Mouse (Mus musculus) embryonic facial prominence, embryonic 15.5 days (tissue): ENCODE data around the gene Vmn1r55. TPM values are rescaled to one million over a fixed set of nuclear protein-coding genes. Genes with fewer than 3 reads are reported as not detected.

Experiments used
- ATAC-seq: fragments of 200-750 bp; cut with Nextera tagmentation; 2 replicates; pipeline ENCODE4 v1.8.0; 2017; ENCODE audit warnings: low read depth, moderate TSS enrichment; ENCODE audit not compliant: insufficient number of reproducible peaks, low FRiP score, low TSS enrichment
- H3K27ac ChIP-seq: fragments of 300-500 bp; sonication (generic); replicated peaks from 2 replicates; pipeline ENCODE4 v1.5.1; 2015; ENCODE audit warnings: mild to moderate bottlenecking, inconsistent platforms
- H3K27me3 ChIP-seq: fragments of 300-500 bp; sonication (generic); 2 replicates; pipeline ENCODE4 v1.6.1; 2015; ENCODE audit warnings: inconsistent platforms
- H3K36me3 ChIP-seq: fragments of 300-500 bp; sonication (generic); 2 replicates; pipeline ENCODE4 v1.6.1; 2015; ENCODE audit warnings: mild to moderate bottlenecking, inconsistent platforms
- H3K4me1 ChIP-seq: fragments of 300-500 bp; sonication (generic); 2 replicates; pipeline ENCODE4 v1.6.1; 2015; ENCODE audit warnings: inconsistent platforms
- H3K4me2 ChIP-seq: fragments of 300-500 bp; sonication (generic); replicated peaks from 2 replicates; pipeline ENCODE4 v1.6.1; 2015; ENCODE audit warnings: mild to moderate bottlenecking, inconsistent platforms
- H3K4me3 ChIP-seq: fragments of 300-500 bp; sonication (generic); replicated peaks from 2 replicates; pipeline ENCODE4 v1.5.1; 2015; ENCODE audit warnings: mild to moderate bottlenecking, inconsistent platforms
- H3K9ac ChIP-seq: fragments of 300-500 bp; sonication (generic); 2 replicates; pipeline ENCODE4 v1.6.1; 2015; ENCODE audit warnings: inconsistent platforms
- H3K9me3 ChIP-seq: fragments of 300-500 bp; sonication (generic); replicated peaks from 2 replicates; pipeline ENCODE4 v1.6.1; 2016; ENCODE audit warnings: inconsistent platforms
- WGBS: fragments of 180-500 bp; shearing (Covaris S2); methylation state at CpG from one replicate; pipeline ENCODE4 v1.1.7; 2015; 5-methylcytosine and 5-hydroxymethylcytosine counted together
- polyA plus RNA-seq: library from polyadenylated mRNA; unstranded; fragments of >200 nt; fragmentation: Nextera tagmentation; extraction: Ambion mirVana; gene quantifications from 2 replicates; pipeline ENCODE4 v1.2.1, GENCODE M21; 2015

Vmn1r55 gene
- polyA plus RNA-seq, 1 experiment from 2014 or later: not detected

- no peak overlapping the region for H3K4me3 ChIP-seq
- 85% methylated on average over 5 of the region's 5 CpGs for WGBS
- H3K27me3 ChIP-seq: no peaks in the 10 kb centered on the region
- H3K4me2 ChIP-seq: no peak overlapping the region
- H3K9ac ChIP-seq: no peak overlapping the region
- H3K9me3 ChIP-seq: no peaks in the 10 kb centered on the region
- no peak for ATAC-seq
- H3K27ac ChIP-seq: no peak overlapping the region
- H3K4me1 ChIP-seq: no peaks in the 10 kb centered on the region
- peaks cover 54% of the 10 kb centered on the region for H3K36me3 ChIP-seq
Measured at GRCm38 (mm10) chr7:5098769-5099168, 50.7 kb downstream of the Vmn1r55 start.

- no peak for ATAC-seq
- no peak overlapping the region for H3K4me3 ChIP-seq
- H3K4me2 ChIP-seq: no peak overlapping the region
- H3K4me1 ChIP-seq: no peaks in the 10 kb centered on the region
- no peaks in the 10 kb centered on the region for H3K9me3 ChIP-seq
- 84% methylated on average over 21 of the region's 21 CpGs for WGBS
- H3K27ac ChIP-seq: no peak overlapping the region
- no peak overlapping the region for H3K9ac ChIP-seq
- H3K36me3 ChIP-seq: peaks cover 89% of the 10 kb centered on the region
- H3K27me3 ChIP-seq: no peaks in the 10 kb centered on the region
Measured at GRCm38 (mm10) chr7:5092831-5093510, 56.5 kb downstream of the Vmn1r55 start.

DNA sequence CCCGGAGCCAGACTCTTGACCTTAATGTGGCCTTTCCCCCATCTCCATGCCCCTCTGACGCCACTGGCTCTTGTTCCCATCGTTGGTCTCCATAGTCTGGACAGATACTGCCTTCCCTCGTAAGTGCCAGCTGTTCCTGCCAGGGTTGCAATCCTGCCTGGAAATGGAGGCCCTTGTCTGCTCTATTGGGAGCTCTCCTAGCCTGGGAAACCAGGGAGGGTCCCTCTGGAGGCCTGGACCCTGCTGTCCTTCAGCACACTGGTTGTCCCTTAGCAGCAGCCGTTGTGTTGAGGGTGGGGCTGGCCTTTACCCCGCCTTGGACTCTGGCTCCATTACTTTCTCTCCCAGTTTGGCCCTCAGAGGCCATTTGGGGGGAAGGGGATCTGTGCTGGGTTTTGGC is 57.1 kb downstream of the Vmn1r55 start:
- no peak for ATAC-seq
- no peak overlapping the region for H3K4me2 ChIP-seq
- H3K36me3 ChIP-seq: peaks cover 89% of the 10 kb centered on the region
- H3K4me1 ChIP-seq: no peaks in the 10 kb centered on the region
- 92% methylated on average over 6 of the region's 6 CpGs for WGBS
- no peak overlapping the region for H3K27ac ChIP-seq
- no peak overlapping the region for H3K9ac ChIP-seq
- H3K4me3 ChIP-seq: no peak overlapping the region
- H3K9me3 ChIP-seq: no peaks in the 10 kb centered on the region
- no peaks in the 10 kb centered on the region for H3K27me3 ChIP-seq

DNA sequence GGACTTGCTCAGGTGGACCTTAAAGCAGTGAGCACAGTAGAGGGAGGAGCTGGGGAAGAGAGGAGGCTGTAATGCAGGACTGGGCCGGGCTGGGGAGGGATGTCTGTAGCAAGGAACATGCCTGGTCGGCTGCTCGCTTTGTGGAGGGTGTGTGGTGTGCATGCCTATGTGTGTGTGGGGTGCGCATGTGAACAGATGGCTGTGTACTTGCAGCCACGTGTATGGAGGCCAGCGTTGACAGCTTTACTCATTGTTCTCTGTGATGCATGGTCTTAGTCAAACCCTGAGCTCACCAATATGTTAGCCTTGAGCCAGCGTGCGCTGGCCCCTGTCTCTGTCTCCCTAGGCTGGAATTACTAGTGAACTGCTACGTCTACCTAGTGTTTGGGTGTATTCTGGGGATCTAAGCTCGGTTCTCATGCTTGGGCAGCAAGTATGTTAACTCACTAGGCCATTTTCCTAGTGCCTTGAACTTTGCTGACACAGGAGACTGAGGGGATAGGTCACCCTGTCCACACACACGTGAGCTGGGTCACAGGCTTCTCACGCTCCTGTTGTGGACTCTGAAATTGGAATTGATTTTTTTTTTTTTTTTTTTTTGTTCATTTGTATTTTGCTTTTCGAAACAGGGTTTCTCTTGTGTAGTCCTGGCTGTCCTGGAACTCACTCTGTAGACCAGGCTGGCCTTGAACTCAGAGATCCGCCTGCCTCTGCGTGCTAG is 58.3 kb downstream of the Vmn1r55 start:
- Histone ChIP-seq H3K4me3 (no peak overlapping the region), H3K36me3 (peaks cover 88% of the 10 kb centered on the region), H3K4me1 (no peaks in the 10 kb centered on the region), H3K9ac (no peak overlapping the region), H3K27ac (no peak overlapping the region), H3K4me2 (no peak overlapping the region), H3K9me3 (no peaks in the 10 kb centered on the region), H3K27me3 (no peaks in the 10 kb centered on the region)
- ATAC-seq: no peak
- 88% methylated on average over 15 of the region's 15 CpGs for WGBS

- 95% methylated on average over 15 of the region's 15 CpGs for WGBS
- H3K27ac ChIP-seq: no peak overlapping the region
Measured at GRCm38 (mm10) chr7:5089853-5090252, 59.6 kb downstream of the Vmn1r55 start.

DNA sequence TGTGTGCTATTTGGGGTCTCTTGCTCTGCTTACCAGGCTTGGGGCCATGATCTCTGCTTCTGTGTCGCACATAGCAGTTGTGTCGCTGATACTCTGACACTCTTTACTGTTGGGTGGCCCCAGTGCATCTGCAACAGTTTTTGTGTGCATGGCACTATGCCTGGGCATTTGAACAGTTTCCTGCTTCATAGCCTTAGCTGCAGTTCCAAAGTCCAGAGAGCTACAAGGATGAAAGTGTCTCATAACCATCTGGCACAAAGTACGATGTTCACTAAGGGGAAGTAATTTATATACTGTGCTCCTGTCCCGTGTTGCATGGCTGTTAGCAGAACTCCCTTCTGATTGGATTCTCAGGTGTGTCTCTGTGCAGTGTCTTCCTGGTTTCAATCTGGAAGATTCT is 61.6 kb downstream of the Vmn1r55 start:
- Histone ChIP-seq H3K4me2 (no peak overlapping the region), H3K4me1 (no peaks in the 10 kb centered on the region), H3K36me3 (peaks cover 64% of the 10 kb centered on the region), H3K27ac (no peak overlapping the region), H3K9me3 (no peaks in the 10 kb centered on the region), H3K9ac (no peak overlapping the region), H3K4me3 (no peak overlapping the region), H3K27me3 (no peaks in the 10 kb centered on the region)
- ATAC-seq: no peak
- 80% methylated on average over 4 of the region's 4 CpGs for WGBS

More at GRCm38 (mm10) chr7:5089853-5090252, 59.6 kb downstream of the Vmn1r55 start:
- Histone ChIP-seq H3K4me2 (no peak overlapping the region), H3K9me3 (no peaks in the 10 kb centered on the region), H3K4me3 (no peak overlapping the region), H3K9ac (no peak overlapping the region), H3K4me1 (no peaks in the 10 kb centered on the region), H3K36me3 (peaks cover 83% of the 10 kb centered on the region), H3K27me3 (no peaks in the 10 kb centered on the region)
- ATAC-seq: no peak

- peaks cover 55% of the 10 kb centered on the region for H3K36me3 ChIP-seq
- 79% methylated on average over 5 of the region's 5 CpGs for WGBS
- no peak overlapping the region for H3K4me2 ChIP-seq
- H3K4me1 ChIP-seq: 0 out of 2 replicates have a peak, but pooled peaks cover 7% of the 10 kb centered on the region
- H3K9me3 ChIP-seq: no peaks in the 10 kb centered on the region
- H3K9ac ChIP-seq: no peak overlapping the region
- no peak for ATAC-seq
- H3K4me3 ChIP-seq: no peak overlapping the region
- H3K27me3 ChIP-seq: no peaks in the 10 kb centered on the region
- H3K27ac ChIP-seq: no peak overlapping the region
Measured at GRCm38 (mm10) chr7:5086921-5087440, 62.5 kb downstream of the Vmn1r55 start.

GRCm38 (mm10) chr7:5085512-5085911 is 64.0 kb downstream of the Vmn1r55 start:
- Histone ChIP-seq H3K4me2 (no peak overlapping the region), H3K9ac (no peak overlapping the region), H3K4me3 (no peak overlapping the region), H3K9me3 (no peaks in the 10 kb centered on the region), H3K36me3 (peaks cover 43% of the 10 kb centered on the region), H3K27ac (no peak overlapping the region), H3K27me3 (no peaks in the 10 kb centered on the region), H3K4me1 (peaks cover 20% of the 10 kb centered on the region)
- whole genome bisulfite sequencing: 91% methylated on average over 1 of the region's 1 CpGs
- ATAC-seq: no peak

DNA sequence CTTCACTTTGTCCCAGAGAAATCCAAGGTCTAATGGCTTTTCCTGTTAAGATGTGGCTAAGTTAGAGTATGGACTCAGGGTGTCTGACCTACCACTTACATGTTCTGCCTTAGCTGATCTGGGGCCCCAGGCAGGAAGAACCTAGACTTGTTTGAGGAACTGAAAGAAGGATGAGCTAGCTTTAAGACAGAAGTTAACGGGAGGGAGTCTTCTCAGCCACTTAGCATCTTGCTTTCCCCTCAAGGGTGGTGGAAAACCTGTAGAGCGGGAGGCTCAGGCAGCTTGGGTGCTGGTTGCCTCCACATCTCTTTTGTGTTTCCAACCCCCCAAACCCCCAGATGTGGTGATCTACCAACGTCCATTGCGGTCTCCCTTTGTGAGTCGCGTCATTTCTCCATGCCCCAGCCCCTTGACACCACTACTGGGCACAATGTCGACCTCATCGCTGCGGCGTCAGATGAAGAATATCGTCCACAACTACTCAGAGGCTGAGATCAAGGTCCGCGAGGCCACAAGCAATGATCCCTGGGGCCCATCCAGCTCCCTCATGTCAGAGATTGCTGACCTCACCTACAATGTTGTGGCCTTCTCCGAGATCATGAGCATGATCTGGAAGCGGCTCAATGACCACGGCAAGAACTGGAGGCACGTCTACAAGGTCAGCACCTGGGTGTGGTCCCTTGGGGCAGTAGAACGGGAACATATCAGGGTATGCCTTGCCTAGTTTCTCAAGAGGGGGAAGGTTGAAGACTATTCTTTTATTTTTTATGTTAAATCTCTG is 66.0 kb downstream of the Vmn1r55 start:
- no peaks in the 10 kb centered on the region for H3K9me3 ChIP-seq
- no peak for ATAC-seq
- no peak overlapping the region for H3K27ac ChIP-seq
- 88% methylated on average over 18 of the region's 18 CpGs for WGBS
- H3K9ac ChIP-seq: no peak overlapping the region
- H3K27me3 ChIP-seq: no peaks in the 10 kb centered on the region
- peaks cover 37% of the 10 kb centered on the region for H3K36me3 ChIP-seq
- H3K4me3 ChIP-seq: no peak overlapping the region
- no peak overlapping the region for H3K4me2 ChIP-seq
- H3K4me1 ChIP-seq: peaks cover 26% of the 10 kb centered on the region

GRCm38 (mm10) chr7:5081939-5082338 is 67.5 kb downstream of the Vmn1r55 start:
- no peaks in the 10 kb centered on the region for H3K9me3 ChIP-seq
- peaks cover 26% of the 10 kb centered on the region for H3K4me1 ChIP-seq
- H3K27me3 ChIP-seq: no peaks in the 10 kb centered on the region
- H3K4me2 ChIP-seq: peak overlapping the region; percentile 74; the same call in 1 of the 2 replicates
- 91% methylated on average over 2 of the region's 2 CpGs for WGBS
- no peak overlapping the region for H3K9ac ChIP-seq
- no peak overlapping the region for H3K4me3 ChIP-seq
- no peak for ATAC-seq
- H3K27ac ChIP-seq: no peak overlapping the region
- H3K36me3 ChIP-seq: peaks cover 31% of the 10 kb centered on the region

DNA sequence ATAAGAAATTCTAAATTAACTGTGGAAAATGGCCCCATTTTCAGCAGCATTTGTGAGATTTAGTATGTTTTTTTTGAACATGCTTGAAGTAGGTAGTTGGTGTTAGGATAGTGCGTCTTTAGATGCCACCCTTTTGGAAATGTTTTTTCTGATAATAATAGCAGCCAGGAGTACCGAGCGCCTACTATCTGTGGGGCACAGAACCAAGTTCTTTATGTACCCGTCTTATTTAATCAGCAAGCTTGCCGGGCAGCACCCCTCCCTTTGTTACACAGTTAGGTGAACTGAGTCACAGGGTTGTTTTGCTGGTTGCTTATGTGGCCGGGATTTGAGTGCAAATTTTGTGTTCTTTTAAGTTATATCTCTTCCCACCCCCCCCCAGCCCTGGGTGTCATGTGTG is 68.2 kb downstream of the Vmn1r55 start:
- WGBS: 61% methylated on average over 6 of the region's 6 CpGs
- H3K4me2 ChIP-seq: peak overlapping the region; percentile 74
- H3K27ac ChIP-seq: no peak overlapping the region
- ATAC-seq: no peak
- peaks cover 33% of the 10 kb centered on the region for H3K36me3 ChIP-seq
- H3K4me3 ChIP-seq: peak overlapping the region; percentile 100
- peaks cover 26% of the 10 kb centered on the region for H3K4me1 ChIP-seq
- H3K9me3 ChIP-seq: no peaks in the 10 kb centered on the region
- H3K27me3 ChIP-seq: no peaks in the 10 kb centered on the region
- no peak overlapping the region for H3K9ac ChIP-seq
